Mouse (Mus musculus) cerebral cortex, adult 2 months (tissue): ENCODE measurements around the gene Pou6f1.

Experiments
- WGBS: fragments of 180-500 bp; shearing (Covaris S2); methylation state at CpG from one replicate; pipeline ENCODE4 v1.1.7; 2018; 5-methylcytosine and 5-hydroxymethylcytosine counted together

Pou6f1 gene

DNA sequence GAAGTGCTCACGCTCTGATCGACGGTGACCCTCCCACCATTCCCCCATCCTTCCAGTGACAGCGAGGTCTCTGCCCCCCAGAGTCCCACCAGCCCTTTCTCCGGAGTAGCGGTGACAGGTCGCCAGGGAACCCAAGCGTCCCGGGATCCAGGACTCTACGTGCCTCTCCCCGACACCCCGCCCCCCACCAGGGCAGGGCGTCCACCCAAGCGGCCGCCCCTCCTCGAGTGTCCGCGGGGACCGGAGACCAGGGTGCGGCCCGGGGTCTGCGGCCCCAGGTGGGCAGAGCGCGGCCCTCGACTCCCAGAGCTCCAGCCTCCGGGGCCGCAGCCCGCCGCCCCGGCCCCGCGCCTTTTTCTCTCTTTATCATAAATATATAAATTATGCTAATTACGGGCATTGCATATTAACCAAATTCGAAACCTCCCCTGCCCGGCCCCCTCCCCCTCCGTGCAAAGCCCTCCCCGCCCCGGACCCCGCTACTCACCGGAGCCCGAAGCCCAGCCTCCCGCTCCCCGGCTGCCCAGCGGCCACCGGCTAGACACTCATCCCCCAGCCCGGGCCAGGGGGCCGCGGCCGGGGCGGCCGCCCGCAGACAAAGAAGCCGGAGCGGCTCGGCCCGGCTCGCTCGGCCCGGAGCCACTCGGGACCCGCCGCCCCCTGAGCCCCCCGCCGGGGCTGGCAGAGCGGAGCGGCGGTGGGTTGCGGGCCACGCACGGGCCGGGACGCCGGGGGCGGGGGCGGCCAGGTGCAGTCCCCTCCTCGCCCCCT, at the start of gene Pou6f1:
Gene Pou6f1 (minus strand): TSS at position 709 of the 771 bp plus-strand sequence.
- under 1% methylated on average over 73 of the region's 76 CpGs for WGBS

DNA sequence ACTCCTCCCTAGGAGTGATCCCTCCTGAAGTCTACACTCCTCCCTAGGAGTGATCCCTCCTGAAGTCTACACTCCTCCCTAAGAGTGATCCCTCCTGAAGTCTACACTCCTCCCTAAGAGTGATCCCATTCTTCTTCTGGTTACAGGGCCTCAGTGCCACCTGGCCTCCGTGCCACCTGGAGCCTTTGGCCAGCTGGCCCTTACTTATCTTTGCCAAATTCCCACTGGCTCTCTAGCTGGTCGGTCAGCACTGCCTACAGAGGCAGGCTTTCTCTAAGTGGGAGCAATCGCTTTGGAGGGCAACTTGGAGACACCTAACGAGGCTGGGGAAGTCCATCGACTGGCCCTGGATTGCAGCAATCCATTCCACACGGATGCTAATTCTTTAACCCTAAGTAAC, 46.4 kb upstream of the Pou6f1 start:
- 79% methylated on average over 6 of the region's 6 CpGs for WGBS

GRCm38 (mm10) chr15:100642451-100642850, 42.7 kb upstream of the Pou6f1 start:
- 93% methylated on average over 7 of the region's 7 CpGs for WGBS

DNA sequence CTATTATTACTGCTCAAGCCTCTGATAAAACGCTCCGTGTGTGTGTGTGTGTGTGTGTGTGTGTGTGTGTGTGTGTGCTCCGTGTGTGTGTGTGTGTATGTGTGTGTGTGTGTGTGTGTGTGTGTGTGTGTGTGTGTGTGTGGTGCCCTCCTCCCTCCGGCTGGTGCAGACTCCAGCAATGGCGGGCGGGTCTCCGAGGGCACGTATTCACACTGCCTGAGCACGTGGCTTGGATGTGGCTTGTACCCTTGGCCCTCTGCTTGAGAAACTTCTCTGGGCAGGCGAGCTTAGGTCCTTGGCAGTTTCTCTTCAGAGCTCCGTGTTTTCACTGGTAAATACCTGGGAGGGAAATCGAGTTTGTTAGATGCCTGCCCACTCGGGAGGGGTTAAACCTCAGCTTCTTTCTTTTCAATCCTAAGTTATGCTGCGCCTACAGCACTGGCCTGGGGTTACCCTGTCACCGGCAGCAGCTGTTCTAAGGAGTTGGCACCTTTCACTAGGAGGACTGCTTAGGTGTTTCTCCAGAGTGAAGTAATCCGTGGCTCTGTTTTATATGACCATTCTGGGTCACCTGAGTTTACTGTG, 41.5 kb upstream of the Pou6f1 start:
- 66% methylated on average over 14 of the region's 16 CpGs for WGBS

- 77% methylated on average over 16 of the region's 16 CpGs for WGBS
Measured at GRCm38 (mm10) chr15:100639972-100640750, 40.4 kb upstream of the Pou6f1 start.

DNA sequence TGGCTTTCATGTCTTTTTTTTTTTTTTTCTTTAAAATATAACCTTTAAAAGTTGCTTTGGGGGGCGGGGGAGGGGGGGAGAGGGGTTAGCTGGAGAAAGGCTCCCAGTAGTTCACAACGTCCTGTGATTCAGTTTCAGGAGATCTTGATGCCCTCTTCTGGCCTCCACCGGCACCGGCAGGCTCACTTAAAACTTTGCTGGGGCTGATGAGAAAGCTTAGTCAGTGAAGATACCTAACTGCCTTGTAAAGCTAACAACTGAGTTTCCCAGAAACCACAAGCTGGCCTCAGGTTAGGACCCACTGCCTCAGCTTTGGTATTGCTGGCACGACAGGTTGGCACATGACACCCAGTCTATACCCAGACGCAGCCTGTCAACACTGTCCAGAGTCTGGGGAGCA, 37.9 kb upstream of the Pou6f1 start:
- 27% methylated on average over 6 of the region's 6 CpGs for WGBS

GRCm38 (mm10) chr15:100636700-100637501, 37.1 kb upstream of the Pou6f1 start, which contains the start of gene Smagp:
Gene Smagp (minus strand): TSS chr15:100636940.
- under 1% methylated on average over 77 of the region's 77 CpGs for WGBS

- 11% methylated on average over 37 of the region's 38 CpGs for WGBS
Measured at GRCm38 (mm10) chr15:100635851-100636645, 36.3 kb upstream of the Pou6f1 start.

DNA sequence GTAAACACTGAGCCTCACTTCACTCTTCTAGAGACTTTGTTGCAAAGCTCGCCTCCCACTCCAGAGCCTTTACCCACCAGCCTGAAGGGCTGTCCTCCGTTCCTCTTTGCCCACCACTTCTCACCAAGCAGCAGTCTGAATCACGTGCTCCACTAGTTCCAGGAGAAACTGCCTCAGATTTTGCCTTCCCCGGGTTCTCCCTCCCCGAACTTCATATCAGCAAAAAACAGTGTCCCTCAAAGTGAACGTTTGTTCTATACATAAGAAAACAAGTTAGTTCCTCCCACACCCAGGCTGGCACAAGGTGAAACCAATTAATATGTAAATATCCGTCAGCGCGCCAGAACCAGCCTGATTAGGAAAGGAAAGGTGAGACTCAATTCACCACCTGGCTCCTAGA, 35.5 kb upstream of the Pou6f1 start:
- WGBS: 21% methylated on average over 9 of the region's 9 CpGs

DNA sequence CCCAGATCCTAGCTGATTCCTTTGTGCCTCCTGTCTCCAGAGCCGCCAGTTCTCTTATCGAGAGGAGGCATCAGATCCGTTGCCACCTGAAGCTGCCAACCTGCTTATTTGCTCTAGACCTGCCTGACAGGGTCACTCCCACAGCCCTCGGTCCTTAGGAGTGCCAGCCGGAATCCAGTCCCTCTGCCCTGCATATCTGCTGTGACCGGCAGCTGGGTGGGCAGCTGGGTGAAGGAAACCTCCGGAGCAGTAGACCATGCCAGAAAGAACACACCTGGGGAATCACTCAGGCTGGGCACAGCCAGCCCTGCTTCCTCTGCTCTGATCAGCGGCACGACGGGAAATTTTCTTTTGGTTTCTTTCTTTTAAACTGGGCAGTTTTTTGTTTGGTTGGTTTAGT, 33.6 kb upstream of the Pou6f1 start:
- 88% methylated on average over 10 of the region's 10 CpGs for WGBS

DNA sequence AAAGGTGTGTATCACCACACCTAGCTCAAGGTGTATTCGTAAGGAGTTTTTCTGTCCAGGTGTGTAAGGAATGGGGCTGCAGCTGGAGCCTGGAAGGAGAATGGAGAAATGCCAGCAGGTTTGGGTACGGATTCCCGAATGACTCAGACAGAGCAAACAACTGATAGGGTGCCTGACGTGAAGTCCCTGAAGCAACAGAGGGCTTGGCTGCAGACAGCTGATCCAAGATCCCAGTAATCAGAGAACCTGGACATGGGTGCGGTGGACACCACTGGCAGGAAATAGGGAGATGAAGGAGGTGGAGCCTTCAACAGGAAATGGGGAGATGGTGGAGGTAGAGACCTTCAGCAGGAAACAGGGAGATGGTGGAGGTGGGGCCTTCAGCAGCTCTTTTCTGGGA, 32.5 kb upstream of the Pou6f1 start:
- whole genome bisulfite sequencing: 85% methylated on average over 5 of the region's 5 CpGs

GRCm38 (mm10) chr15:100631454-100632170, 31.8 kb upstream of the Pou6f1 start:
- WGBS: 85% methylated on average over 12 of the region's 12 CpGs

- WGBS: 91% methylated on average over 3 of the region's 3 CpGs
Measured at GRCm38 (mm10) chr15:100630126-100630525, 30.3 kb upstream of the Pou6f1 start.

- WGBS: 61% methylated on average over 7 of the region's 7 CpGs
Measured at GRCm38 (mm10) chr15:100628797-100629196, 29.0 kb upstream of the Pou6f1 start.

- 28% methylated on average over 11 of the region's 11 CpGs for WGBS
Measured at GRCm38 (mm10) chr15:100627774-100628370, 28.1 kb upstream of the Pou6f1 start.

- 32% methylated on average over 10 of the region's 10 CpGs for WGBS
Measured at GRCm38 (mm10) chr15:100627287-100627686, 27.5 kb upstream of the Pou6f1 start.

GRCm38 (mm10) chr15:100624435-100624834, 24.7 kb upstream of the Pou6f1 start:
- whole genome bisulfite sequencing: 91% methylated on average over 3 of the region's 3 CpGs

DNA sequence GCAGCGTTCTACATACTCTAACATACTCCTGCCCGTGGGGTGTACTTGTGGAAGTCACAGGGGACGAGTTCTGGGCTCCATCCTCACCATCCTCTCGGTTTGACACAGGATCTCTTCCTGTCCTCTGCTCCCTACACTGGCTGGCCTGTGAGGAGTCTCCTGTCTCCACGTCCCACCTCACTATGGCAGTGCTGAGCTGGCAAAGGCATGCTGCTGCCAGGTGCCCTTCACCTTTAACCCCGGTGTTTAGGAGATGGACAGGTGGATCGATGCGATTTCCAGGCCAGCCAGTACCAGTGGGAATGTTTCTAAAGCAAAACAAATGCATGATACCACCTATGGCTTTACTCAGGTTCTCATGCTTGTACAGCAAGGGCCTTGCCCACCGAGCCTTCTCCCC, 24.0 kb upstream of the Pou6f1 start:
- WGBS: 93% methylated on average over 9 of the region's 9 CpGs

DNA sequence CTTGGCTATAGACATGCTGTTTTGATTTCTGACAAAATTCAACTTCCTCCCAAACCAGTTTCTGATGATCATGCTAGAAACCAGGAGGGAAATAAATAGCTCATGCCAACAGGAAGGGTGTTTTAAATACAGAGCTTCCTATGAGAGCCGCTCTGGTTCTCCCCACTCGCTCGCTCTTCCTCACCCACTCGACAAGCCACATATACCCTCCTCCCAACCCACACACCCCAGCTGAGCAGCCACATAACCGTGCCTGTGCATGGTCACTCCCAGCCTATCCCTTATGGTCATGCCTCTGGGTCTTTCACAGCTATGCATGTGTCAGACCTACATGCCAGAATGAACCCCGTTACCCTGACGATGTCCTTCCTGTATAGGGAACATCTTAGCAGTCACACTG, 22.4 kb upstream of the Pou6f1 start:
- WGBS: 43% methylated on average over 7 of the region's 7 CpGs

DNA sequence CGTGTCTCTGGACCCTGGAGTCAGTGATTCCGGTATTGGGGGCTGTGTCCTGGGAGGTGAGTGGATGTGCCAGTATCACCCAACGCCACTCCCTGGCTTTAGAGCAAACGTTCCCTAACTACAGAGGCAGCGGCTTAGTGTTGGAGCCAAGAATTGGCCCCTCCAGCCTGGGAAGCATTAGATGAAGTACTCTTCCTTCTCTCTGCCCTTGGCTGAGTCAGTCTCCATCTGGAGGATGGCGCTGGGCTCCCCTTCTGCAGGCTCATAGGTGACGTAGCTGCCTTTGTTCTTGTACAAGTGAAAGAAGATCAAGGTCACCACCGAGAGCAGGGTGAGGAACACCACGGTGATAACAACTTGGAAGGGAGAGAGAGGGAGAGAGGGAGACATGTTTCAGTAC, 21.9 kb upstream of the Pou6f1 start:
- WGBS: 45% methylated on average over 9 of the region's 9 CpGs
